Mouse (Mus musculus) ES-E14 (cell line): Measurements from ENCODE around the gene Tns2.

Experiments used
- CHD2 ChIP-seq: IDR thresholded peaks from 2 replicates; pipeline ENCODE4 v1.6.1; 2014; ENCODE audit warnings: mild to moderate bottlenecking, low read depth, low read length, inconsistent platforms
- MAFK ChIP-seq: IDR thresholded peaks from 2 replicates; pipeline ENCODE4 v1.6.1; 2014; ENCODE audit warnings: mild to moderate bottlenecking, low read depth, low read length, inconsistent platforms; ENCODE audit not compliant: insufficient read depth
- ZC3H11A ChIP-seq: IDR thresholded peaks from 2 replicates; pipeline ENCODE4 v1.6.1; 2012; ENCODE audit warnings: low read depth, mild to moderate bottlenecking, inconsistent platforms, low read length, borderline replicate concordance
- ZNF384 ChIP-seq: IDR thresholded peaks from 2 replicates; pipeline ENCODE4 v1.6.1; 2012; ENCODE audit warnings: low read depth, low read length, inconsistent platforms

DNA sequence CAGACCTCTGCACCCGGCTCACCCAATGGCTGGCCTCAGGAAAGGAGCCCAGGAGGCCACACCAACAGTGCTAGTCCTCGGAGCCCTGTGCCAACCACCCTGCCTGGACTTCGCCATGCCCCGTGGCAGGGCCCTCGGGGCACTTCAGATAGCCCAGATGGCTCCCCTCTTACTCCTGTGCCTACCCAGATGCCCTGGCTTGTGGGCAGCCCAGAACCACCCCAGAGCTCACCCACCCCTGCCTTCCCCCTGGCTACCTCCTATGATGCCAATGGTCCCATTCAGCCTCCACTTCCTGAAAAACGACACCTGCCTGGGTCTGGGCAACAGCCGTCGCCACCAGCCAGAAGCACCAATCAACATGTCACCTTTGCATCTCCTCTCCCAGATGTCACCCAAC lies 12.6 kb downstream of the Tns2 start:
- TF ChIP-seq ZNF384 (no peak), CHD2 (no peak), MAFK (no peak), ZC3H11A (no peak)
